Comparison of ENCODE assay signal across 21 mouse cellular contexts in genomic region chr1:72955387-72955786, GRCm38 (mm10).
DNase-seq lines count a peak whose midpoint lies in the region; TF ChIP-seq lines count a peak whose summit lies in the region.
"Had no signal": no experiment of that assay in that cellular context is flagged by ENCODE, and none has a peak within 500 bp of the region (broad histone marks: within the 10 kb centered on the region; RNA-seq: fewer than 3 reads in every experiment).

No protein-coding gene starts in this region.

- no peak for TF ChIP-seq POLR2A in kidney, adult 2 months (IDR thresholded peaks at IDR 0.05; ENCODE audit: low read depth, low read length)

- H3K27ac ChIP-seq in heart, embryonic 10.5 days: peak overlapping the region; percentile 71
- H3K27ac ChIP-seq in kidney, adult 2 months (ENCODE audit: insufficient read depth, low read depth, low read length): no peak overlapping the region
- H3K27ac ChIP-seq: embryonic facial prominence, embryonic 13.5 days; forebrain, embryonic 13.5 days; hindbrain, embryonic 13.5 days; hindbrain, postnatal 0 days had no signal

- no peak for DNase-seq in heart, embryonic 10.5 days (ENCODE audit: low spot score)
- no peak for DNase-seq in heart, postnatal 10 days
- peak; percentile 13 for DNase-seq in kidney, adult 2 months
- DNase-seq in kidney, adult 11 months: no peak
- DNase-seq in ovary, adult 18-20 months (ENCODE audit: low spot score): peak; percentile 35
- DNase-seq in ovary, postnatal 10 days (ENCODE audit: low spot score): no peak
- peak; percentile 29 for DNase-seq in yolk sac, embryonic 10.5 days (ENCODE audit: low spot score)
- DNase-seq in thymus, postnatal 14 days: no peak
- DNase-seq: adrenal gland, adult 8-10 months; adrenal gland, postnatal 36 days; cerebellum, adult 11 months; cerebellum, adult 8-10 months; cerebellum, postnatal 14 days; embryo, embryonic 11 days; gastrocnemius, postnatal 36 days; heart, adult 18-20 months; kidney, adult 18-20 months had no signal

- no peak for TF ChIP-seq CTCF in kidney, adult 2 months (conservative IDR thresholded peaks at IDR 0.05; ENCODE audit: insufficient read depth, insufficient read length, low read depth, low read length)

- intact Hi-C loops in heart, postnatal 10 days (cut with DNase I): no loop called here

- peaks cover 50% of the 10 kb centered on the region for H3K4me1 ChIP-seq in heart, embryonic 10.5 days
- H3K4me1 ChIP-seq in kidney, adult 2 months (ENCODE audit: control insufficient read depth, insufficient read depth, low read length): no peaks in the 10 kb centered on the region
- H3K4me1 ChIP-seq: forebrain, embryonic 13.5 days; hindbrain, embryonic 13.5 days had no signal

- H3K4me3 ChIP-seq in heart, embryonic 10.5 days: no peak overlapping the region
- no peak overlapping the region for H3K4me3 ChIP-seq in kidney, adult 2 months (ENCODE audit: insufficient read depth, low read depth, low read length)
- H3K4me3 ChIP-seq: embryonic facial prominence, embryonic 13.5 days; forebrain, embryonic 13.5 days; hindbrain, embryonic 13.5 days had no signal

- H3K9me3 ChIP-seq in heart, embryonic 10.5 days: no peaks in the 10 kb centered on the region
- H3K9me3 ChIP-seq: embryonic facial prominence, embryonic 13.5 days; forebrain, embryonic 13.5 days; hindbrain, embryonic 13.5 days had no signal

- H3K27me3 ChIP-seq in heart, embryonic 10.5 days (ENCODE audit: insufficient read depth, poor library complexity, severe bottlenecking): no peaks in the 10 kb centered on the region
- H3K27me3 ChIP-seq in kidney, adult 2 months (replicated peaks; ENCODE audit: control insufficient read depth, insufficient read depth, low read length): no peaks in the 10 kb centered on the region
- H3K27me3 ChIP-seq: embryonic facial prominence, embryonic 13.5 days; forebrain, embryonic 13.5 days; hindbrain, embryonic 13.5 days had no signal

- WGBS in heart, embryonic 10.5 days: 46% methylated on average over 2 of the region's 2 CpGs
- 84% methylated on average over 2 of the region's 2 CpGs for WGBS in kidney, adult 2 months

- no peaks in the 10 kb centered on the region for H3K36me3 ChIP-seq in heart, embryonic 10.5 days
- H3K36me3 ChIP-seq in kidney, adult 2 months (ENCODE audit: control insufficient read depth, insufficient read depth, low read length): no peaks in the 10 kb centered on the region
- H3K36me3 ChIP-seq: embryonic facial prominence, embryonic 13.5 days; hindbrain, embryonic 13.5 days had no signal

Comparison
In these comparisons a context has a peak if more than half of its experiments do, and no peak if none do; other contexts are left out.
1. DNase-seq: peak in kidney, adult 2 months (single experiment), ovary, adult 18-20 months (single experiment) and yolk sac, embryonic 10.5 days (single experiment); none in heart, embryonic 10.5 days (single experiment), heart, postnatal 10 days (0 of 2), kidney, adult 11 months (single experiment), ovary, postnatal 10 days (single experiment) and thymus, postnatal 14 days (single experiment).